Mouse (Mus musculus): Measurements from ENCODE around the gene Syncrip. TPM values are rescaled to one million over a fixed set of nuclear protein-coding genes. Genes with fewer than 3 reads are reported as not detected.
"Not testable (repeated sequence)": the region's sequence is repeated elsewhere in the genome, so short reads cannot be mapped to it uniquely, and the experiment has no call there.

The Syncrip gene
- total RNA-seq (2021): 10 to 100 TPM; 34.9 to 55.0 TPM
- long read RNA-seq, experiment 1, full-length matches to known transcripts: 7 of 12 reads
- long read RNA-seq, experiment 1, partial matches to known transcripts: 3 of 12 reads
- long read RNA-seq, experiment 1, other reads (novel, unspliced or antisense): 2 of 12 reads
- long read RNA-seq, experiment 2, full-length matches to known transcripts: 12 of 25 reads
- long read RNA-seq, experiment 2, partial matches to known transcripts: 4 of 25 reads
- long read RNA-seq, experiment 2, other reads (novel, unspliced or antisense): 9 of 25 reads

- intact Hi-C loops (cut with DNase I): not testable (repeated sequence)
- DNase-seq: peak; percentile 86 to 91
These were observed at the start of gene Syncrip for GRCm38 (mm10) chr9:88482230-88482828. TSS of gene Syncrip (minus strand) at chr9:88482574.

DNA sequence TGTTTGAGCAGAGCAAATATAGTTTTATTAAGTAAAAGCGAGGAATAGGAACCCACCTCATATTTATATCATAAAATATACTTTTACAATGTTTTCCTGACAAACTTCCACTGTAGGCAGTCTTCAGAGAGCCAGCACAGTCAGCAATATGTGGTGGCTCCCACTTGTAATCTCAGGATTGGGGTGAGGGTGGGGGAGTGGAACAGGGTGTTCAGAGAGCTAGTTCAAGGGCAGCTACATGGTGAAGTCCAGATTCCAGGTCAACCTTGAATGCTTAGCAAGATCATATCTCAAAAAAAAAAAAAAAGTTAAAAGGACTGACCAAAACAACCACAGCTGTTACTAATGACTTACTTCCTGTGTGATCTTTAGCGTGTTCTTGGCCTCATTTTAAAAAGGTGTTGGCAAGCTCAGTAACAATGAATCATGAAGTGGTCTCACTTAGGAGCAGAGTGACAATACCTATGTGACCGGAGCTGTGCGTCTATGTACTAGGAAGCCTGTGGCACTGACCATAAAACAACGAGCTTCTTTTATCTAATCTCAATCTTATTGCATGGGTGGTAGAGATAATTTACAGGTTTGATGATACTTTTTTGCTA lies 47.7 kb upstream of the Syncrip start:
- intact Hi-C loops (cut with DNase I): no loop called here
- no peak for DNase-seq

DNA sequence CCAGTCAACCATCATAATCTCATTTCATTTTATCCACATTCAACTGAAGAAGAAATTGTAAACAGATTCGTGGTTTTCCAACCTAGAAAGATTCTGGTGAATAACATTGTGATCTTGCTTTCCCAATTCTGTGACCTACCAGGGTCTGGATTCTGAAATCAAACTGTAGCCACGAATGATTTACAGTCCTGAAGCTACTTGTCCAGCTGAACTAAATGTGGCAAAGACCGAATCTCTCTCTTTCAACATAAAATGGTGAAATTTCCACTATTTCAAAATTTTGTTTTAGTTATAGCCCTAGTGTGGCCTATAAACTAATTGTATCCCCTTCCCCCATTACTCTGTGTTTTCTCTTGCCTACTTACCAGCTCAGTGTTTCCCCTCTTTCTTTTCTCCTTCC lies 47.2 kb upstream of the Syncrip start:
- no peak for DNase-seq
- intact Hi-C loops (cut with DNase I): no loop called here

DNA sequence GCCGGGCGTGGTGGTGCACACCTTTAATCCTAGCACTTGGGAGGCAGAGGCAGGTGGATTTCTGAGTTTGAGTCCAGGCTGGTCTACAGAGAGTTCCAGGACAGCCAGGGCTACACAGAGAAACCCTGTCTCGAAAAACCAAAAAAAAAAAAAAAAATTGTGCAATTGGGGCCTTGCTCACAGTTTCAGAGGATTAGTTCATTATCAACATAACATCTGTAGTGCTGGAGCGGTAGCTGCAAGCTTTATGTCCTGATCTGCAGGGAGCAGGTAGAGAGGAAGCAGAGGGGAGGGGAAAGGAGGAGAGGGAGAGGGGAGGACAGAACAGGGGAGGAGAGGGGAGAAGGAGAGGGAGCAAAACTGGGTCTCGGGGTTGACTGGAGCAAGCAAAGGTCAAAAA lies 46.4 kb upstream of the Syncrip start:
- DNase-seq: no peak
- intact Hi-C loops (cut with DNase I): no loop called here

DNA sequence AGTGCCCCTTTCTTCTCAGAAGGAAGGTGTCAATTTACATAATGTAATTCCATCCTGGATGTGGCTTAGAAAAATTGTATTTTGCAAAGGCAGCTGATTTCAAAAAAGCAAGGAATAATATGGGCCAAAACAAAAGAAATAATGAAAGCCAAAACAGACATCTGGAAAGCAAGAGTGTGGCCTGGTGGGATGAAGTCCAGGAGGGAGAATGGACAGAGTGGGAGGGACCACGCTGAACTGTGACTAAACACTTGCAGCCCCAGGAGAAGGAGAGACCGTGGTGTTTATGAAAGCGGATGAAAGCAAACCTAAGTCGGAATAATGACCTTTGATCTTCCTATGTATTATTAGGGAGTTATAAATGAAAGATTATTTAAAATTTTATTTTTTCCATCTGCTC lies 45.6 kb upstream of the Syncrip start:
- intact Hi-C loops (cut with DNase I): no loop called here
- DNase-seq: peak in 1 of 2 experiments; percentile 35

DNA sequence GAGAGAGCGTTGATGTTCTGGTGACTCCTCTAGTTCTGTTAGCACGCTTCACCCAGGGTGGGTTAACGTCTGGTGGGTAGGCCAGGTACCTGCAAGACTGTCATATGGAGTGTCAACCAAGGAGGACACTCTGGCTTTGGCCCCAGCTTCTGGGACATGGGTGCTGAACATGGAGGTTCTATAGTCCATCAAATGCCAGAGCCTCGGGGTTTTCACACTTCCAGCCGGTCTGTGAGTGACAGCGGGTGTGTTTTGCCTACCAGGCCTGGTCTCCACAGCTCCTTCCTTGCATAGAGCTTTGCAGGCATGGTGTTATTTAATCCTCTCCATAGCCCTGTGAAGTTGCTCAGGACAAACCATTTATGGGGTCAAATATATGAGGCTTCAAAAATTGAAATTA lies 43.0 kb upstream of the Syncrip start:
- intact Hi-C loops (cut with DNase I): no loop called here
- no peak for DNase-seq

GRCm38 (mm10) chr9:88524796-88525195 lies 42.4 kb upstream of the Syncrip start:
- no peak for DNase-seq
- intact Hi-C loops (cut with DNase I): no loop called here

DNA sequence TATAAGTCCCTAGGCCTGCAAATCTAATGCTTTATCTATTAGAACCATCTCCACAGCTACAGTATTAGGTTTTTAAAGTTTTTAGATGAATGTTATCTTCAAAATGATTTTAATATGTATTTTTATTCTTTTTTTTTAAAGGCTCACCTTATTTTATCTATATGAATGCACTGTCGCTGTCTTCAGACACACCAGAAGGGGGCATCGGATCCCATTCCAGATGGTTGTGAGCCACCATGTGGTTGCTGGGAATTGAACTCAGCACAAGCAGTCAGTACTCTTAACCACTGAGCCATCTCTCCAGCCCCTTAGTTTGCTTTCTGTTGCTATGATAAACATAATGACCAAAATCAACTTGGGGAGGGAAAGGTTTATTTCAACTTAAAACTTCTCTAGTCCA lies 42.0 kb upstream of the Syncrip start:
- DNase-seq: no peak
- intact Hi-C loops (cut with DNase I): no loop called here

GRCm38 (mm10) chr9:88523335-88523668 lies 40.9 kb upstream of the Syncrip start:
- DNase-seq: no peak
- intact Hi-C loops (cut with DNase I): loop anchor here (2.0 kb wide), 2 partner anchors 43 to 85 kb away; partner anchors contain the start of gene Snx14

GRCm38 (mm10) chr9:88522569-88523334 lies 40.4 kb upstream of the Syncrip start:
- peak; percentile 92 to 96 for DNase-seq
- intact Hi-C loops (cut with DNase I): loop anchor here (2.0 kb wide), 2 partner anchors 42 to 84 kb away; partner anchors contain the start of gene Snx14

DNA sequence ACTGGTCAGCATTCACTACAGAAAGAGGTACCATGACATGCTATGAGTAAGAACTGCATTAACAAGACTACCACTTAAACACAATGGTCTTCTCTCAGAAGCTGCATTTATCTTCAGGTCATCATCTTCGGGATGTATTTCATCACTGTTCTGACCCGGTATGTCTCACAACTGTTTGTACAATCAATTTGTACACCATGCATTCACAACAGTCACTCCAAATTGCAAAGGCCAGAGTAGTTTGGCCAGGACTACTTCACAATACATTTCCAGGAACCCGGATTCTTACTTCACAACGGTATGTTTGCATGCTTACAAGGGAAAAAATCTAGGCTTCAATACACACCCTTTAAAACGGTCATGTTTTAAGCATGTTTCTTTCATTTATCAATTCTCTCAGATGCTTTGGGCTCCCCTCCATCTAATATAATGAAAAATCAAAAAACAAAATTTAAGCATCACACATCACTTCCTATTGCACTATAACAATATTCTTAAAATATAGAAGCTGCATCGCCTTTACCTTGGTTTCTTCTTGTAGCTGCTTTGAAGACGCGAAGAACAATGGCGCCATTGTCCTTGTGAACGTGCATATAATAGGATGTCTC lies 39.7 kb upstream of the Syncrip start:
- intact Hi-C loops (cut with DNase I): loop anchor here (2.0 kb wide), 2 partner anchors 41 to 83 kb away; partner anchors contain the start of gene Snx14
- no peak for DNase-seq

DNA sequence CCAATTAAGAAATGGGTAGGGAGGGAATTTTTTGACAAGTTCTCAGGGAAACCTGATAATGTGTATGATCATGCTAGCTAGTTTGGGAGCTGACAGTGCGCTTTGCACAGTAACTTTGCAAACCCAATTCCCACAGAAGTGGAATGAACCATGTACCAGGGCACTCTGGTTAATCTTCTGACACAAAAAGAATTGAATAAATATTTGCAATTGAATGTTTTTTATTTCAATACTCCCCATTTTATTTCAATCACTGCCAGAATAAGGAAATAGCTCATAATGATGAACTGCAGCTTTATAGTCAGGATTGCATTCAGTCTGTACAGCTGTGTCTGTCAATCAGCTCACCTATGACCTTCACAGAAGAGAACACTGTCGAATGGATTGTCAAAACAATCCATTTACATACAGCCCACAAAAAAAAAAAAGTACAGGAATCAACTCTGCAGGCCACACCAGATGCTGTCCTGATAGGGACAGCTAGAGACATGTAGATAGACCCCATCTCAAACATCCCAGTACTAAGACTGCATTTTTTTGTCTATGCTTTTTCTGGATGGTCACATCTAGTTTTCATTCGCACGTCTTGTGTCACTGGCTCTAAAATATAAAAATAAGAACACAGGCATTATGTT lies 38.6 kb upstream of the Syncrip start:
- intact Hi-C loops (cut with DNase I): no loop called here
- DNase-seq: no peak

DNA sequence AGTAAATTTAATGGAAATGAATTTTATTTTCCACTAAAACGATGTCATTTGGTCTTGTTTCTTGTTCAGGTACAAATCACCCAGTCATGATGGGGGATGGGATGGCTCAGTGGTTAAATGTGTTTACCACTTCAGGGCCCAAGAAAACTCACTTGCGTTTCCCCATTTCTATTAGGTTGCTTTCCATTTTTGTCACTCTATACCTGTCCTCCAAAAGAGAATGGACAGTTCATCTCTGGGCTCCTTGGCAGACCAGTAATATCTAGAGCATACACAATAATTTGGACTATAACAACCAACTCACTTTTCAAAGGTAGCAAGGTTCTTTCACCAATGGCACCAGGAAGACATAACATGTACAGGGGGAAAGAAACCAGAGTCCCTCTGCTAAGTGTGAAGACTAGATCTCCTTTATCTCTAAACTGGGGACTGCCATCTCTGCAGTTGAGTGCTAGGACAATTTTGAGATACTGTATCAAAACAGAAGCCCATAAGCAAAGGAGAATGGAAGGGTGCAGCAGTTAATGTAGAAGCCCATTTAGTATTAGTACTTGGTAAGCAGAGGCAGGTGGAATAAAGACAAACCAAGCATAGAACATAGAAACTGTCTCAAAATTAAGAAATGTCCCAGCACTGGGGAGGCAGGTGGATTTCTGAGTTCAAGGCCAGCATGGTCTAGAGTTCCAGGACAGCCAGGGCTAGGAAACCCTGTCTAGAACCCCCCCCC lies 37.9 kb upstream of the Syncrip start:
- intact Hi-C loops (cut with DNase I): no loop called here
- no peak for DNase-seq

DNA sequence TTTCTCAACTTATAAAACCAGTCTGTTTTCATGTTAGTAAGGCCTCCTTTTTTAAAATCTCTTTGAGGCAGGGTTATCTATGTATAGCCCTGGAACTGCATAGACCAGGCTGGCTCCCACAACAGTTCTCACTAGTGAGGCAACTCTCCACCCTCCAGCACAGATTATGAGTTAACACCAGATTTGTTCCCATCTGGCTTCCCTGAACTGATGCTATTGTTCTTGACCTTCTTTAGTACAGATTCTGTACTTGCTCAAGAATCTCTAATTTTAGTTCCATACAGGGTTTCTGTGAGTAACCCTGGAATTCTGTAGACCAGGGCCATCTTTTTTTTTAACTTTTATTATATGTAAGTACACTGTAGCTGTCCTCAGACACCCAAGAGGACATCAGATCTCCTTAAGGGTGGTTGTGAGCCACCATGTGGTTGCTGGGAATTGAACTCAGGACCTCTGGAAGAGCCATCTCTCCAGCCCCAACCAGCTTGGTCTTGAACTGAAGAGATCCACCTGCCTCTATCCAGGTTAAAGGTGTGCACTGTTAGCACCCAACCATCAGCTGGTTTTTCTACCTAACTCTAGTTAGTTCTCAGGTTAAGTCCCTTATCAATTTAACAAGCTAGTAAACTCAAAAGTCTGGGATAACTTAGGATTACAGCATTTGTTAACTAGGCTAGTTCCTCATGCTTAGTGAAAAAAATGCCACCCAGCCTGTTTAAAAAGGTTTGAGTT lies 37.2 kb upstream of the Syncrip start:
- no peak for DNase-seq
- intact Hi-C loops (cut with DNase I): no loop called here

DNA sequence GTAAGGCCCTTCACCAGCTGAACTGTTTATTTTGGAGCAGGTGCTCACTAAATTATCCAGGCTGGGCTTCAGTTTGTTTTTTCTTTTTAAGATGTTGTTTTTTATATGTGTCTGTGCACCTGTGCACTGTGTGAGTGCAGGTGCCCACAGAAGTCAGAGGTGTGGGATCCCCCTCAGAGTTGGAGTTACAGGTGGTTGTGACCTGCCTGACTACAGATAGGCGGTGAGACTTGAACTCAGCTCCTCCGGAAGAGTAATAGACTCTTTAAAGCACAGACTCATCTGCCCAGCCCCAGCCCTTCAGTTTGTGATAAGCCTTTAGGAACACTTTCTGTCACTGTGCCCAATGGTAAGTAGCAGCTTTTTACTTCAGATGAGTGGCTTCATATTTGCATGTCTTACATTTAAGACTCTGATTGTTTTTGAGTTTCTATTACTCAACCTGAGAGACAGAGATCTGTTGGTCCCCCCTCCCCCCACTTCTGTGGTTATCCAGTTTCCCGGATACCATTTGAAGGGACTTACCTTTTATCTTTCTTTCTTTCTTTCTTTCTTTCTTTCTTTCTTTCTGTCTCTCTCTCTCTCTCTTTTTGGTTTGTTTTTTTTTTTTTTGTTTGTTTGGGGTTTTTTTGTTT lies 34.1 kb upstream of the Syncrip start:
- intact Hi-C loops (cut with DNase I): no loop called here
- DNase-seq: no peak

GRCm38 (mm10) chr9:88515546-88515945 lies 33.2 kb upstream of the Syncrip start:
- intact Hi-C loops (cut with DNase I): no loop called here

GRCm38 (mm10) chr9:88501846-88502245 lies 19.5 kb upstream of the Syncrip start:
- DNase-seq: no peak
- intact Hi-C loops (cut with DNase I): no loop called here

More at GRCm38 (mm10) chr9:88515546-88515945, 33.2 kb upstream of the Syncrip start:
- no peak for DNase-seq

- DNase-seq: no peak
- intact Hi-C loops (cut with DNase I): no loop called here
These were observed 17.7 kb upstream of the Syncrip start for GRCm38 (mm10) chr9:88500112-88500511.
